In the genomic region with DNA sequence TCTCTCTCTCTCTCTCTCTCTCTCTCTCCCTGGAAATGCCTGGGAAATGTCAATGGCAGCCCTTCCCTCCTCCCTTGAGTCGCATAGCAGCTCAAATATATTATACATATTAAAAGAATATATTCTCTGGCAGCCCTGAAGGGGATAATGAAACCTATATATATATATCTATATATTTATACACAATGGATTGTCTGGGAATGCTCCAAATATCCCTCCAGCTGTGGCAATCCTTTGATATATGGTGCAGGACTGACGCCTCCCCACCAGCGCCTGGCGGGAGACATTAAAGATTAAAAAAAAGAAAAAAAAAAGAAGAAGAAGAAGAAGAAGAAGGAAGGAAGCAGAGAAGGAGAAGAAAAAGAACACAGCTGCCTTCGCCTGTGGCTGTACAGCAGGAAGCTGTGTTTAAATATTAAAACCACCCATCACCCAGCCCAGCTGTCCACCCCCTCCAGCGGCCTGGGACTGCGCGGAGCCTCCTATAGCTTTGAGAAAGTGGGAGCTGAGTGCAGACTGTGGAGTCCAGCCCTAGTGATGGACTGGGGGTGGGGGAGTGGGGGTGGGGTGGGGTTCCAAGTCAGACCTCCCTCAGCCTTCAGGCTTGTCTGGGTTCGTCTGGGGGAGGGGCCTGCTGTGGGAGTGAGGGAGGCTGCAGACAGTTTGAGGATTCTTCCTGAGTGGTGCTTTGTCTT, we compare ENCODE assay signal across 10 mouse cellular contexts. TPM values are rescaled to one million over a fixed set of nuclear protein-coding genes. Genes with fewer than 3 reads are reported as not detected.
DNase-seq lines count a peak whose midpoint lies in the region; ATAC-seq lines count a peak whose summit lies in the region.
"Had no signal": no experiment of that assay in that cellular context is flagged by ENCODE, and none has a peak within 500 bp of the region (broad histone marks: within the 10 kb centered on the region; RNA-seq: fewer than 3 reads in every experiment).

No protein-coding gene starts in this region.

- H3K4me2 ChIP-seq in embryonic facial prominence, embryonic 14.5 days (ENCODE audit: low read depth, low read length): no peak overlapping the region
- H3K4me2 ChIP-seq in midbrain, embryonic 13.5 days (replicated peaks): no peak overlapping the region

- no peaks in the 10 kb centered on the region for H3K27me3 ChIP-seq in embryonic facial prominence, embryonic 14.5 days (replicated peaks; ENCODE audit: control insufficient read depth, insufficient read depth, low read length)
- H3K27me3 ChIP-seq in midbrain, embryonic 13.5 days: peaks cover 6% of the 10 kb centered on the region

- DNase-seq in kidney, postnatal 4 days: peak; percentile 40 to 65
- no peak for DNase-seq in kidney, adult 18-20 months
- peak; percentile 14 for DNase-seq in embryo, embryonic 11.5 days (ENCODE audit: low read depth, low spot score)
- peak; percentile 30 for DNase-seq in embryonic facial prominence, embryonic 14.5 days (ENCODE audit: low spot score)
- DNase-seq in gastrocnemius, postnatal 10 days: no peak
- no peak for DNase-seq in left cerebral cortex, postnatal 4 days
- no peak for DNase-seq in urinary bladder, postnatal 14 days (ENCODE audit: low spot score)
- DNase-seq: kidney, adult 8-10 months; thymus, postnatal 4 days had no signal

- no peaks in the 10 kb centered on the region for H3K9me3 ChIP-seq in embryonic facial prominence, embryonic 14.5 days (ENCODE audit: control insufficient read depth, low read length)
- H3K9me3 ChIP-seq in midbrain, embryonic 13.5 days: no peaks in the 10 kb centered on the region

- no peaks in the 10 kb centered on the region; the same call in 1 of the 2 replicates for H3K4me1 ChIP-seq in embryonic facial prominence, embryonic 14.5 days (ENCODE audit: control insufficient read depth, insufficient read depth, low read length)
- peaks cover 26% of the 10 kb centered on the region for H3K4me1 ChIP-seq in midbrain, embryonic 13.5 days (replicated peaks)

- no peak overlapping the region for H3K4me3 ChIP-seq in embryonic facial prominence, embryonic 14.5 days (ENCODE audit: low read depth, low read length)
- H3K4me3 ChIP-seq in midbrain, embryonic 13.5 days (replicated peaks): no peak overlapping the region

- ATAC-seq in embryonic facial prominence, embryonic 14.5 days (ENCODE audit: low read depth): peak; percentile 66
- ATAC-seq in midbrain, embryonic 13.5 days: peak; percentile 73

- no peaks in the 10 kb centered on the region for H3K36me3 ChIP-seq in embryonic facial prominence, embryonic 14.5 days (ENCODE audit: control insufficient read depth, insufficient read depth, low read length)
- H3K36me3 ChIP-seq in midbrain, embryonic 13.5 days: no peaks in the 10 kb centered on the region

- H3K9ac ChIP-seq in embryonic facial prominence, embryonic 14.5 days (ENCODE audit: low read depth, low read length): no peak overlapping the region
- H3K9ac ChIP-seq in midbrain, embryonic 13.5 days (replicated peaks): no peak overlapping the region

- WGBS in embryonic facial prominence, embryonic 14.5 days: 31% methylated on average over 7 of the region's 9 CpGs
- WGBS in midbrain, embryonic 13.5 days: 40% methylated on average over 9 of the region's 9 CpGs

- intact Hi-C loops in left cerebral cortex, postnatal 4 days (cut with DNase I): loop anchor here (5.0 kb wide), 1 partner anchor 740 kb away; no protein-coding TSS in a partner anchor

- no peak overlapping the region for H3K27ac ChIP-seq in embryonic facial prominence, embryonic 14.5 days (replicated peaks; ENCODE audit: low read depth, low read length)
- peak overlapping the region; percentile 73 for H3K27ac ChIP-seq in midbrain, embryonic 13.5 days

RNA-seq across cellular contexts. Expression of gene Blcap, which starts 36.6 kb away (rescaled TPM):
- 64.6 and 66.7 TPM in 2 replicates for polyA plus RNA-seq in embryonic facial prominence, embryonic 14.5 days (2014; fragmentation: Nextera tagmentation; extraction: Ambion mirVana)
- polyA plus RNA-seq in midbrain, embryonic 13.5 days (2015; fragmentation: Nextera tagmentation; extraction: Ambion mirVana): 246 and 256 TPM in 2 replicates
- total RNA-seq in gastrocnemius, postnatal 10 days (2021): 10 to 100 TPM; 25.9 to 34.6 TPM
- total RNA-seq in left cerebral cortex, postnatal 4 days (2021): 100 to 1,000 TPM; 161 to 182 TPM

RNA-seq across cellular contexts. Expression of gene Nnat, which starts 47.8 kb away (rescaled TPM):
- polyA plus RNA-seq in embryonic facial prominence, embryonic 14.5 days (2014; fragmentation: Nextera tagmentation; extraction: Ambion mirVana): 348 and 416 TPM in 2 replicates
- 8,644 and 8,868 TPM in 2 replicates for polyA plus RNA-seq in midbrain, embryonic 13.5 days (2015; fragmentation: Nextera tagmentation; extraction: Ambion mirVana)
- 10 to 100 TPM; 11.3 to 14.3 TPM for total RNA-seq in gastrocnemius, postnatal 10 days (2021)
- 1,000 to 10,000 TPM; 1,316 to 1,920 TPM for total RNA-seq in left cerebral cortex, postnatal 4 days (2021)

Comparison
In these comparisons a context has a peak if more than half of its experiments do, and no peak if none do; other contexts are left out.
1. DNase-seq: peak in kidney, postnatal 4 days (2 of 2), embryo, embryonic 11.5 days (single experiment) and embryonic facial prominence, embryonic 14.5 days (single experiment); none in kidney, adult 18-20 months (single experiment), gastrocnemius, postnatal 10 days (single experiment), left cerebral cortex, postnatal 4 days (single experiment) and urinary bladder, postnatal 14 days (single experiment).
2. RNA of gene Blcap, which starts 36.6 kb away (total RNA-seq): 161 to 182 TPM in left cerebral cortex, postnatal 4 days; 25.9 to 34.6 TPM in gastrocnemius, postnatal 10 days; every median in the first group is over 4 times any median in the second.
3. RNA of gene Nnat, which starts 47.8 kb away (total RNA-seq): 1,316 to 1,920 TPM in left cerebral cortex, postnatal 4 days; 11.3 to 14.3 TPM in gastrocnemius, postnatal 10 days; every median in the first group is over 10 times any median in the second.